Mouse (Mus musculus) heart, postnatal 0 days (tissue): ENCODE data around the gene Tmc8. TPM values are rescaled to one million over a fixed set of nuclear protein-coding genes. Genes with fewer than 3 reads are reported as not detected.

Experiments
- ATAC-seq: fragments of 200-750 bp; cut with Nextera tagmentation; 2 replicates; pipeline ENCODE4 v1.8.0; 2017; ENCODE audit warnings: low read depth, moderate number of reproducible peaks, moderate library complexity; ENCODE audit not compliant: insufficient read depth
- DNase-seq: peaks from one replicate; pipeline ENCODE4 v3.0.0-alpha.2; 2016; ENCODE audit warnings: low spot score
- H3K27ac ChIP-seq: fragments of 300-500 bp; sonication (generic); 2 replicates; pipeline ENCODE4 v1.5.1; 2014; ENCODE audit warnings: low read depth, mild to moderate bottlenecking
- H3K27me3 ChIP-seq: fragments of 300-500 bp; sonication (generic); 2 replicates; pipeline ENCODE4 v1.6.1; 2014; ENCODE audit warnings: low read length, mixed read lengths; ENCODE audit not compliant: control insufficient read depth, insufficient read depth
- H3K36me3 ChIP-seq: fragments of 300-500 bp; sonication (generic); replicated peaks from 2 replicates; pipeline ENCODE4 v1.6.1; 2014; ENCODE audit warnings: low read length, mixed read lengths; ENCODE audit not compliant: control insufficient read depth, insufficient read depth
- H3K4me1 ChIP-seq: fragments of 300-500 bp; sonication (generic); 2 replicates; pipeline ENCODE4 v1.6.1; 2014; ENCODE audit warnings: antibody characterized with exemption; ENCODE audit not compliant: control insufficient read depth, insufficient read depth
- H3K4me2 ChIP-seq: fragments of 300-500 bp; sonication (generic); 2 replicates; pipeline ENCODE4 v1.6.1; 2014; ENCODE audit warnings: low read depth, mild to moderate bottlenecking, low read length, moderate library complexity
- H3K4me3 ChIP-seq: fragments of 300-500 bp; sonication (generic); 2 replicates; pipeline ENCODE4 v1.5.1; 2014; ENCODE audit warnings: low read depth, low read length
- H3K9ac ChIP-seq: fragments of 300-500 bp; sonication (generic); replicated peaks from 2 replicates; pipeline ENCODE4 v1.6.1; 2014; ENCODE audit warnings: low read depth, low read length, mixed read lengths
- H3K9me3 ChIP-seq: fragments of 300-500 bp; sonication (generic); replicated peaks from 2 replicates; pipeline ENCODE4 v1.6.1; 2016; ENCODE audit warnings: low read length; ENCODE audit not compliant: control insufficient read depth
- CTCF ChIP-seq: IDR thresholded peaks from 2 replicates; pipeline ENCODE4 v1.5.1; 2016; ENCODE audit warnings: antibody characterized with exemption, control low read depth, low read depth
- EP300 ChIP-seq: IDR thresholded peaks from 2 replicates; pipeline ENCODE4 v1.6.1; 2016; ENCODE audit warnings: antibody characterized with exemption, low read depth
- WGBS: fragments of 180-500 bp; shearing (Covaris S2); extraction: QIAGEN DNeasy Blood & Tissue Kit; methylation state at CpG from one replicate; pipeline ENCODE4 v1.1.7; 2014; 5-methylcytosine and 5-hydroxymethylcytosine counted together
- polyA plus RNA-seq: library from polyadenylated mRNA; unstranded; fragments of >200 nt; fragmentation: Nextera tagmentation; extraction: Ambion mirVana; gene quantifications from 2 replicates; pipeline ENCODE4 v1.2.1, GENCODE M21; 2015
- total RNA-seq: library from RNA; depleted of rRNA; stranded (reverse); fragments of >200 nt; gene quantifications from 2 replicates; pipeline ENCODE4 v1.2.3, GENCODE M21; 2014; ENCODE audit warnings: low replicate concordance; rRNA removed

Gene Tmc8
- total and polyA plus RNA-seq, 2 experiments from 2014 or later: 2.3 to 8.7 TPM

DNA sequence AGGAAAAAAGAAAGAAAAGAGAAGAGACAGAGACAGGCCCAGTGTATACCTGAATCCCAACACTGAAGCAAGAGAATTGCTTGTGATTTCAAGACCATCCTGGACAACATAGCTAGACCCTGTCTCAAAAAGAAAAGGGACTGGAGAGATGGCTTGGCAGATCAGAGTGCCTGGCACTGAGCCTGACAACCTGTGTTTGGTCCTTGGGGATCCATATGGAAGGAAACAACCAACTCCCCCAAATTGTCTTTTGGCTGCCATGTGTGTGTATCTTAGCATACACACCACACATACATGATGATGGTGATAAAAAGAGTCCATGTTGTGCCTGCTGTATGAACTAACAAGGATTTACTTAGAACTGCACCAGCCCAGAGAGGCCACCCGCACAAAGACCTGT lies 57.1 kb downstream of the Tmc8 start:
- Histone ChIP-seq H3K4me2 (no peak overlapping the region), H3K36me3 (no peaks in the 10 kb centered on the region), H3K9me3 (no peaks in the 10 kb centered on the region), H3K27ac (peak overlapping the region; percentile 66), H3K27me3 (no peaks in the 10 kb centered on the region), H3K4me3 (no peak overlapping the region), H3K4me1 (peaks cover 12% of the 10 kb centered on the region), H3K9ac (no peak overlapping the region)
- 76% methylated on average over 1 of the region's 1 CpGs for WGBS
- no peak for TF ChIP-seq CTCF
- TF ChIP-seq EP300: no peak
- DNase-seq (no peak), ATAC-seq (no peak)

DNA sequence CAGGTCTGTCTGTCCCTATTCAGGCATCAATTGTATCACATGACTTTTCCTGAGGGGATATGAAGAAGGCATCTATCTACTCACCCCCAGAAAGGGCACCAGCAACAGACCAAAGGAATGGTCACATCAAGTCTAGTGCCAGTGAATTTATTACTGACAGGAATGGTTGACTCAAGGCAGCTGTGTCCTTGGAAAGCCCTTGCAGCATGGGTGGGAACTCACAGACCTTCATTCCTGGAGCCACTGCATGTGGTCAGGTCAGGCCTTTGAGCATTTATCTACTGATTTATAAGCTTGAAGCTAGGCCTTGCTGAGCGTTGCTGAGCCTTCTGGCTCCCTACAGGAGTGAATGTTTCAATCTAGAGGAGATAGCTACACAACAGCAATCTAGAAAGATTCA lies 59.0 kb downstream of the Tmc8 start:
- 22% methylated on average over 1 of the region's 1 CpGs for WGBS
- Histone ChIP-seq H3K4me1 (peaks cover 12% of the 10 kb centered on the region), H3K9me3 (no peaks in the 10 kb centered on the region), H3K4me3 (no peak overlapping the region), H3K4me2 (no peak overlapping the region), H3K36me3 (no peaks in the 10 kb centered on the region), H3K27me3 (no peaks in the 10 kb centered on the region), H3K27ac (peak overlapping the region; percentile 27), H3K9ac (no peak overlapping the region)
- TF ChIP-seq CTCF (no peak), EP300 (no peak)
- ATAC-seq: no peak
- no peak for DNase-seq

Other genes with a start within 250 kb of the Tmc8 start
- 24.2 and 24.4 TPM in 2 replicates for gene Tnrc6c, start 127.8 kb upstream of the Tmc8 start, total RNA-seq
- gene Tnrc6c, start 127.8 kb upstream of the Tmc8 start, polyA plus RNA-seq: 6.2 and 6.8 TPM in 2 replicates
- gene Tmc6, start 122 bp downstream of the Tmc8 start, total RNA-seq: 23.4 and 31.8 TPM in 2 replicates
- gene Tmc6, start 122 bp downstream of the Tmc8 start, polyA plus RNA-seq: 16.3 and 20.4 TPM in 2 replicates
- gene 6030468B19Rik, start 15.6 kb downstream of the Tmc8 start, total RNA-seq: not detected in 2 replicates
- not detected in 2 replicates for gene 6030468B19Rik, start 15.6 kb downstream of the Tmc8 start, polyA plus RNA-seq
- 2.6 TPM in 1 of 2 replicates, not detected in the other for gene Gm20708, start 27.6 kb downstream of the Tmc8 start, total RNA-seq
- gene Gm20708, start 27.6 kb downstream of the Tmc8 start, polyA plus RNA-seq: 0.52 and 0.68 TPM in 2 replicates
- 151 TPM in 2 replicates for gene Syngr2, start 27.6 kb downstream of the Tmc8 start, total RNA-seq
- gene Syngr2, start 27.6 kb downstream of the Tmc8 start, polyA plus RNA-seq: 95.2 and 105 TPM in 2 replicates
- gene Afmid, start 43.8 kb downstream of the Tmc8 start, total RNA-seq: 14.5 and 17.6 TPM in 2 replicates
- 13.1 and 16.5 TPM in 2 replicates for gene Afmid, start 43.8 kb downstream of the Tmc8 start, polyA plus RNA-seq
- gene Tk1, start 44.0 kb downstream of the Tmc8 start, total RNA-seq: 103 and 117 TPM in 2 replicates
- 41.4 and 44.0 TPM in 2 replicates for gene Tk1, start 44.0 kb downstream of the Tmc8 start, polyA plus RNA-seq
- gene Birc5, start 67.2 kb downstream of the Tmc8 start, total RNA-seq: 36.1 and 56.8 TPM in 2 replicates
- 83.6 and 85.0 TPM in 2 replicates for gene Birc5, start 67.2 kb downstream of the Tmc8 start, polyA plus RNA-seq
- not detected in 2 replicates for gene Tmem235, start 78.7 kb downstream of the Tmc8 start, total RNA-seq
- not detected in 2 replicates for gene Tmem235, start 78.7 kb downstream of the Tmc8 start, polyA plus RNA-seq
- gene Tha1, start 91.4 kb downstream of the Tmc8 start, total RNA-seq: 7.4 and 7.8 TPM in 2 replicates
- gene Tha1, start 91.4 kb downstream of the Tmc8 start, polyA plus RNA-seq: 9.4 and 9.5 TPM in 2 replicates
- 5.7 and 13.1 TPM in 2 replicates for gene Socs3, start 188.0 kb downstream of the Tmc8 start, total RNA-seq
- gene Socs3, start 188.0 kb downstream of the Tmc8 start, polyA plus RNA-seq: 4.0 and 5.1 TPM in 2 replicates
- gene Pgs1, start 204.2 kb downstream of the Tmc8 start, total RNA-seq: 27.2 and 33.0 TPM in 2 replicates
- gene Pgs1, start 204.2 kb downstream of the Tmc8 start, polyA plus RNA-seq: 20.3 and 21.8 TPM in 2 replicates